Mouse (Mus musculus) lung, embryonic 16.5 days (tissue): Measurements from ENCODE around the gene Hs2st1. TPM values are rescaled to one million over a fixed set of nuclear protein-coding genes. Genes with fewer than 3 reads are reported as not detected.
"Not testable (repeated sequence)": the region's sequence is repeated elsewhere in the genome, so short reads cannot be mapped to it uniquely, and the experiment has no call there.

Experiments
- ATAC-seq: fragments of 200-750 bp; cut with Nextera tagmentation; 2 replicates; pipeline ENCODE4 v1.8.0; 2017; ENCODE audit warnings: low read depth, mild to moderate bottlenecking, moderate library complexity
- H3K27ac ChIP-seq: fragments of 300-500 bp; sonication (generic); 2 replicates; pipeline ENCODE4 v1.5.1; 2014; ENCODE audit warnings: mild to moderate bottlenecking, control low read depth, low read length
- H3K27me3 ChIP-seq: fragments of 300-500 bp; sonication (generic); 2 replicates; pipeline ENCODE4 v1.6.1; 2014; ENCODE audit warnings: low read depth, low read length, mixed read lengths; ENCODE audit not compliant: control insufficient read depth, insufficient read depth
- H3K36me3 ChIP-seq: fragments of 300-500 bp; sonication (generic); 2 replicates; pipeline ENCODE4 v1.6.1; 2014; ENCODE audit warnings: low read length; ENCODE audit not compliant: control insufficient read depth, insufficient read depth
- H3K4me1 ChIP-seq: fragments of 300-500 bp; sonication (generic); replicated peaks from 2 replicates; pipeline ENCODE4 v1.6.1; 2014; ENCODE audit warnings: low read length, mixed read lengths; ENCODE audit not compliant: control insufficient read depth, insufficient read depth
- H3K4me2 ChIP-seq: fragments of 300-500 bp; sonication (generic); 2 replicates; pipeline ENCODE4 v1.6.1; 2014; ENCODE audit warnings: low read depth, low read length, control low read depth
- H3K4me3 ChIP-seq: fragments of 300-500 bp; sonication (generic); 2 replicates; pipeline ENCODE4 v1.5.1; 2014; ENCODE audit warnings: mild to moderate bottlenecking, low read length, control low read depth
- H3K9ac ChIP-seq: fragments of 300-500 bp; sonication (generic); 2 replicates; pipeline ENCODE4 v1.6.1; 2014; ENCODE audit warnings: low read length, control low read depth
- H3K9me3 ChIP-seq: fragments of 300-500 bp; sonication (generic); 2 replicates; pipeline ENCODE4 v1.6.1; 2016; ENCODE audit warnings: low read length; ENCODE audit not compliant: control insufficient read depth
- WGBS: fragments of 180-500 bp; shearing (Covaris S2); extraction: QIAGEN DNeasy Blood & Tissue Kit; methylation state at CpG from one replicate; pipeline ENCODE4 v1.1.7; 2014; 5-methylcytosine and 5-hydroxymethylcytosine counted together
- polyA plus RNA-seq: library from polyadenylated mRNA; unstranded; fragments of >200 nt; fragmentation: Nextera tagmentation; extraction: Ambion mirVana; gene quantifications from 2 replicates; pipeline ENCODE4 v1.2.1, GENCODE M21; 2015

Hs2st1 gene
- polyA plus RNA-seq, 1 experiment from 2014 or later = 10.9 TPM

GRCm38 (mm10) chr3:144610759-144611158, 40.8 kb upstream of the Hs2st1 start:
- Histone ChIP-seq H3K27me3 (no peaks in the 10 kb centered on the region), H3K9ac (no peak overlapping the region), H3K4me2 (no peak overlapping the region), H3K4me1 (peaks cover 7% of the 10 kb centered on the region), H3K9me3 (no peaks in the 10 kb centered on the region), H3K36me3 (no peaks in the 10 kb centered on the region), H3K4me3 (no peak overlapping the region), H3K27ac (no peak overlapping the region)
- no peak for ATAC-seq
- 54% methylated on average over 5 of the region's 5 CpGs for WGBS

- H3K4me3 ChIP-seq = no peak overlapping the region
- no peaks in the 10 kb centered on the region for H3K27me3 ChIP-seq
- no peak for ATAC-seq
- H3K4me2 ChIP-seq = no peak overlapping the region
- no peaks in the 10 kb centered on the region for H3K9me3 ChIP-seq
- peaks cover 4% of the 10 kb centered on the region for H3K4me1 ChIP-seq
- WGBS = 84% methylated on average over 5 of the region's 5 CpGs
- no peak overlapping the region for H3K27ac ChIP-seq
- H3K36me3 ChIP-seq = no peaks in the 10 kb centered on the region
- H3K9ac ChIP-seq = no peak overlapping the region
Observed at GRCm38 (mm10) chr3:144608090-144608489, 38.1 kb upstream of the Hs2st1 start.

GRCm38 (mm10) chr3:144606449-144606848, 36.5 kb upstream of the Hs2st1 start:
- WGBS = 65% methylated on average over 4 of the region's 4 CpGs
- no peaks in the 10 kb centered on the region for H3K9me3 ChIP-seq
- no peak for ATAC-seq
- no peak overlapping the region for H3K9ac ChIP-seq
- H3K27ac ChIP-seq = no peak overlapping the region
- no peak overlapping the region for H3K4me3 ChIP-seq
- no peaks in the 10 kb centered on the region for H3K36me3 ChIP-seq
- H3K27me3 ChIP-seq = no peaks in the 10 kb centered on the region
- no peaks in the 10 kb centered on the region; the same call in 1 of the 2 replicates for H3K4me1 ChIP-seq
- H3K4me2 ChIP-seq = no peak overlapping the region

GRCm38 (mm10) chr3:144605811-144606210, 35.8 kb upstream of the Hs2st1 start:
- not testable (repeated sequence) for H3K9ac ChIP-seq, H3K4me1 ChIP-seq, H3K27ac ChIP-seq, H3K4me3 ChIP-seq, H3K27me3 ChIP-seq, H3K36me3 ChIP-seq, H3K4me2 ChIP-seq, H3K9me3 ChIP-seq, ATAC-seq
- 59% methylated on average over 7 of the region's 7 CpGs for WGBS

GRCm38 (mm10) chr3:144604205-144604604, 34.2 kb upstream of the Hs2st1 start:
- no peak overlapping the region for H3K4me2 ChIP-seq
- H3K9me3 ChIP-seq = no peaks in the 10 kb centered on the region
- no peak overlapping the region for H3K4me3 ChIP-seq
- WGBS = 46% methylated on average over 7 of the region's 7 CpGs
- H3K27ac ChIP-seq = no peak overlapping the region
- ATAC-seq = peak; percentile 51; the same call in 1 of the 2 replicates
- H3K27me3 ChIP-seq = no peaks in the 10 kb centered on the region
- H3K4me1 ChIP-seq = no peaks in the 10 kb centered on the region
- H3K9ac ChIP-seq = no peak overlapping the region
- 0 out of 2 replicates have a peak, but pooled peaks cover 5% of the 10 kb centered on the region for H3K36me3 ChIP-seq

GRCm38 (mm10) chr3:144603558-144603957, 33.6 kb upstream of the Hs2st1 start:
- WGBS = 54% methylated on average over 3 of the region's 3 CpGs
- Histone ChIP-seq H3K9me3 (no peaks in the 10 kb centered on the region), H3K4me1 (no peaks in the 10 kb centered on the region), H3K27ac (no peak overlapping the region), H3K4me3 (no peak overlapping the region), H3K36me3 (0 out of 2 replicates have a peak, but pooled peaks cover 6% of the 10 kb centered on the region), H3K27me3 (no peaks in the 10 kb centered on the region), H3K4me2 (no peak overlapping the region), H3K9ac (no peak overlapping the region)
- ATAC-seq = no peak

GRCm38 (mm10) chr3:144602819-144603218, 32.8 kb upstream of the Hs2st1 start:
- WGBS = 62% methylated on average over 7 of the region's 7 CpGs
- Histone ChIP-seq H3K4me3 (no peak overlapping the region), H3K4me2 (no peak overlapping the region), H3K27ac (no peak overlapping the region), H3K9ac (no peak overlapping the region), H3K27me3 (no peaks in the 10 kb centered on the region), H3K9me3 (no peaks in the 10 kb centered on the region), H3K36me3 (0 out of 2 replicates have a peak, but pooled peaks cover 9% of the 10 kb centered on the region), H3K4me1 (no peaks in the 10 kb centered on the region)
- ATAC-seq = no peak

- H3K27me3 ChIP-seq = no peaks in the 10 kb centered on the region
- no peak overlapping the region for H3K27ac ChIP-seq
- no peak overlapping the region for H3K4me3 ChIP-seq
- H3K9ac ChIP-seq = no peak overlapping the region
- H3K36me3 ChIP-seq = 0 out of 2 replicates have a peak, but pooled peaks cover 10% of the 10 kb centered on the region
- no peaks in the 10 kb centered on the region for H3K9me3 ChIP-seq
- 47% methylated on average over 4 of the region's 4 CpGs for WGBS
- no peak overlapping the region for H3K4me2 ChIP-seq
- no peak for ATAC-seq
- no peaks in the 10 kb centered on the region for H3K4me1 ChIP-seq
Observed at GRCm38 (mm10) chr3:144602413-144602812, 32.4 kb upstream of the Hs2st1 start.

GRCm38 (mm10) chr3:144597790-144598467, 27.9 kb upstream of the Hs2st1 start:
- no peak overlapping the region for H3K27ac ChIP-seq
- ATAC-seq = no peak
- peaks cover 20% of the 10 kb centered on the region; the same call in 1 of the 2 replicates for H3K36me3 ChIP-seq
- no peak overlapping the region for H3K4me3 ChIP-seq
- no peaks in the 10 kb centered on the region for H3K9me3 ChIP-seq
- no peak overlapping the region for H3K9ac ChIP-seq
- 76% methylated on average over 12 of the region's 12 CpGs for WGBS
- no peaks in the 10 kb centered on the region for H3K27me3 ChIP-seq
- no peaks in the 10 kb centered on the region for H3K4me1 ChIP-seq
- no peak overlapping the region for H3K4me2 ChIP-seq
